Mouse (Mus musculus) telencephalon, adult 2 months (tissue): ENCODE results near the gene Tmem229b.
"Not testable (repeated sequence)": the region's sequence is repeated elsewhere in the genome, so short reads cannot be mapped to it uniquely, and the experiment has no call there.

Experiments
- DNase-seq: peaks from one replicate; pipeline ENCODE4 v3.0.0-alpha.2; 2011; ENCODE audit warnings: low read depth, low spot score

Tmem229b gene

DNA sequence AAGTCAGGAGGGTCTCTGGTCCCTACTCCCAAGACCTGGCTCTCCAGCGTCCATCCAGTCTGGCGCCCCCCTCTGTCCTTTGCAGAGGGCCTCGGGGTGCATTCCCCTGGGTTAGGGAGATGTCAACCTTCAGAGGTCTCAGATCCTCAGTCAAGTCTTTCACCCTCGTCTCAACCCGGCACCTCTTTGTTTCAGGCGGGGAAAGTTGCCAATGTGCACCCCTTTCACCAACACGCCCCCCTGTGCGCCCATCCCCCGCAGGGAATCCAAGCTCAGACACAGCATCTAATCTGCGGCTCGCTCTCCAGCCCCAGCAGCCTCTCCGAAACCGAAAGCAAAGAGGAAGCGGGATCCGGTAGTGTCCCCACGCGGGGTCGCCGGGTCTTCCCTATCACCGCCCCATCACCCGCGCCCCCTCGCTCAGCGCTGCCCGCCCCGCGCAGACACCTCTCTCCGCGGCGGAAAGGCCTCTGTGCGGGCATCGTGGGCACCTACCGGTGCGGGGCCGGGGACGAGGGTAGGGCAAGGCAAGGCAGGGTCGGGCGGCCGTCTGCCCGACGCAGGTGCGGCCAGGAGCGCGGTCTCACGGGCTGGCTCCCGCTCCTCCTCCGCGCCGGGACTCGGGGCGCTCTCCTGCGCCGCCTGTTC, 825 bp downstream of the Tmem229b start:
- no peak for DNase-seq

DNA sequence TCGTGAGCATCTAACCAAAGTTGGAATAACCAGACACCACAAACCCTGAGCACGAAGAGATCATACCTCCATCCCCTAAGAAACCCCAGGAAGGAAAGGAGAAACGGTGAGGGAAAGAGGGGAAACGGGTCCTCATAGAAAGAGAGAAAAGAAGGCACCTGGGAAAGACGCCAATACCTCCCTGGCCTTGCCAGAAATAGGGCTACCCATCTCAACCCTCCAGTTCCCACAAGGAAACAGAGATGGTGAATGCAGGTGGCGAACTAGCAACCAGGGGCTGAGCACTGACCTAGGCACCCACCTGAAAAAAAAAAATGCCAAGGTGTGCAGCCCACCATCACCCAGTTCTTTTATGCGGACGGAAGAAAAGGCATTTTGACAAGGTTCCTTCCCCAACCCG, 1.4 kb downstream of the Tmem229b start:
- no peak for DNase-seq

GRCm38 (mm10) chr12:79005456-79005855, 2.0 kb downstream of the Tmem229b start:
- no peak for DNase-seq

- DNase-seq, result no peak
Measured at GRCm38 (mm10) chr12:79002978-79003377, 4.4 kb downstream of the Tmem229b start.

DNA sequence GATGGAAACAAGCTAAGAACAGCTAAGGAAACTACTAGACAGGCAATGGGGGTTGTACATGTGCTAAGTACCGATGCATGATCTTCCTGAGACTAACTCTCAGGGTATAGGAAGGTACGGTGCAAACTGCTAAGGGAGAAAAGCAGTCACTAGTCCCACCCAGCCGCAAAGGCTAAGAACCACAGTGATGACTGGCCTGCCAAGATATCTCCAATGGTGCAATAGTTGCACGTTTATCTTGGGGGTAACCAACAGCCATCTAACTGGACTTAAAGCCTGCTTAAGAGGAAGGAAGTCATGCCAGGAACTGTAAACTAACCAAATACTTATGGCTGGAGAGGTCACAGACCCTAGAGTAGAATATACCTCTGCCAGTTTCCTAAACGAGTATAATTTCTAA, 5.0 kb downstream of the Tmem229b start:
- DNase-seq, result no peak

- no peak for DNase-seq
Measured at GRCm38 (mm10) chr12:78996711-78997110, 10.7 kb downstream of the Tmem229b start.

DNA sequence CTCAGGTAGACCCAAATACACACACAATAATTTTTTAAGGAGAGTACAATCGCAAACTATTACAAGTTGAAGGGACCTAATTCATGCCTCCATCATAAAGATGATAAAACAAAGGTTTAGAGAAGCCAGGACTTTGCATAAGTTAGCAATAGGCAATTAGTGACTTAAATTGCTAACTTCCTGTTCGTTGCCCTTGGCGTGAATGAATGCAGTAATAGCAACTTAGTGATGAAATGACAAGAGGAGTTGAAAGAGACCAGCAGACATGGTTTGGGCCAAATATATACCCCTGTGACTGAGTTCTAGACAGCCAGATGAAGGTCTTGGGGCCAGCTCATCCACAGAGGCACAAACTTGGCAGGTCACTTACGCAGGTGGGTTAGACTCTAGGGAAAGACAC, 11.2 kb downstream of the Tmem229b start:
- DNase-seq, result no peak

GRCm38 (mm10) chr12:78987581-78988081, 19.8 kb downstream of the Tmem229b start:
- no peak for DNase-seq

DNA sequence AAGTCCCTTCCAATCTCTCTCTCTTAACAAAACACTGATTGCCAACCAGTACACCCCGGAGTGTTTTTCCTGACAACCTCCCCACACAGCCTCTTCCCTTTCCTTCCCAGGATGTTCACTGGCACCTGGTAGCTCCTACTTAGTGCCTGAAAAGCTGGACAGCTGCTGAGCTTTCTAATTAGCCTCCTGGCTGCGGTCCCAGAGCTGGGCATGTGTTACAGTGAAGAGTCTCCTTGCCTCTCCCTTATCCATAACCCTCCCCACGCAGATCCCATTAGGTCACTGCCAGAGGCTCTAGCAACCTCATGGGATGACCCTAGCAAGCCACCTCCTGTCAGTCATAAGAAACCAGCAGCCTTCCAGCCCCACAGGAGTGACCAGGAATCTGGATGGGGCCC, 23.4 kb downstream of the Tmem229b start:
- DNase-seq, result peak; percentile 54

DNA sequence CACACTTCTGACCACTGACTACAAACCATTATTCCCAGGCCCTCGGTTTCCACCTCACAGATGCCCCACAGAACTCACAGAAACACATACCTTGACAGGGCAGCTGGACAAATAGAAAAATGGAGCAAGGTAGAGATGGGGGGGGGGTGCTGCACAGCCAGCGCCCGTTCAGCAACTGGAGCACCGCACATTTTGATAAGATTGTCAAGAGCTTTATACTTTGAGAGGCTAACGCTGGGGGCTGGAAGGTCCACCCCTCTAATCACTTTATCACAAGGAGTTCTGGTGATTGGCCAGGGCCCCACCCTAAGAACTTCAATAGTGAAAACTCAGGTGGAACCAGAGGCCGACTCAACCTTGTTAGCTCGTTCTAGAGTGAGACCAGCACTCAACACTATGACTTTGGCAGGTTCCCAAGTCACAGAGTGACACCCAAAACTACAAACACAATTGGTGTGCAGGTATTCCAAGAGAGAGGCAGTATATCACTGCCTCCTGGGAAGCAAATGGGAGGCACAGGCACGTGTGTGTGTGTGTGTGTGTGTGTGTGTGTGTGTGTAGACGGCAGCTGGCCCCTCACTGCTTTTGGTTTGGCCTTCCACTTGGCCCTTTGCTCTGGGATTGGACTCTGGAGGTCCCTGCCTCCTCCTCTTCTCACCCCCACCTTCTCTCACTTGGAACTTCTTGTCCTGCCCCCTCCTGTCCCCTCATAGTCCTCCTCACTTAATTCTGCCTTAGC, 24.0 kb downstream of the Tmem229b start:
- no peak for DNase-seq

DNA sequence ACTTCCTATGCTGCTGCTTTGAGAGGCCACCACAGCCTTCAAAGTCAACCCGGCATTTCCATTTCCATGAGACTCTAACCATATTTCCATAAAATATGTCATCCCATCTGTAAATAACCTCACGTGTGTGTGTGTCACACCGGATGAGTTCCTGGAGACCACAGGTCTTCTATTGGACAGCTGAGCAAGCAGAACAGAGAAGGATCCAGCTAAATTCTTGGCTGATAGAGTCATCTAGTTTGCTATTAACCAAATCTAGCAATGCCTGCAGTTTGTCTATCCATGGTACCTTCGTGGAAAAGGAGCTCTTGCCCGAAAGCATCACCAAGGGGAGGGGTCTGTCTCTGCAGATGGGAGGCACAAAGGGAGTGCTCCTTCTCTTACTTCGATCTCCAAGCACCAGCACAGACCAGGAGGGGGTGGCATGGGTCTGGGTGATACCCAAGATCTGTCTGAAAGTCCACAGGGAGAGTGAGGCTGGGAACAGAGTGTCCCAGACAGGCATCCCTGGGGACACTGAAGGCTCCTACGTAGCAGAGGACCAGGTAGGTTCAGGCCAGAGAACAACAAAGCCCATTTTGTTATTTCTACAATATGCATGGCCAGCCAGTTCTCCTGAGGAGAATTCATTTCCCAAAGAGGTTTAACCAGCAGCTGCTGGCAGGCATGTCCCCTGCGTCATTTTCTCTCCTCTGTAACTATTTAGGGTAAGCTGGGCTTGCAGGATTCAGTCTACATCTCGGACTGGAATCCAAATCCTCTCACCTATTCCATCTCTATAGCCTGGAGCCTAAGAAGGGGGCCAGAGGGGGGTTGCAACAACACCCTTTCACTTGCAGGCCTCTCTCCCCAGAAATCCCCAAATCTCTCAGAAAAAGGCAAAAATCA, 25.2 kb downstream of the Tmem229b start:
- DNase-seq, result no peak

DNA sequence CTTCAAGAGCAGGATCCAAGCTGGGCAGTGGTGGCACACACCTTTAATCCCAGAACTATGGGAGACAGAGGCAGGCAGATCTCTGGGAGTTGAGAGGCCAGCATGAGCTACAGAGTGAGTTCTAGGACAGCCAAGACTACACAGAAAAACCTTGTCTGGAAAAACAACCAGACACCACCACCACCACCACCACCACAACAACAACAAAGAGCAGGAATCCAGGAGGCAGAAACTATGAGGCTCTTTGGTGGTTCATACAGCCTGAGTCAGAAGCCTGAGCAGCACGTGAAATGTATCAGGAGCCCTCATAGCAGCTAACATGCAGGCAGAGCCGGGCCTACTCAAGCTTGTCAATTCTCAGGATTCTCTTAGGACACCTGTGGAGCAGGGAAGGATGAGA, 26.3 kb downstream of the Tmem229b start:
- no peak for DNase-seq

- DNase-seq, result peak; percentile 41
Measured at GRCm38 (mm10) chr12:78980683-78981091, 26.7 kb downstream of the Tmem229b start.

- DNase-seq, result no peak
Measured at GRCm38 (mm10) chr12:78977552-78977951, 29.9 kb downstream of the Tmem229b start.

GRCm38 (mm10) chr12:78977078-78977477, 30.3 kb downstream of the Tmem229b start:
- DNase-seq, result no peak

GRCm38 (mm10) chr12:78975836-78976235, 31.6 kb downstream of the Tmem229b start:
- no peak for DNase-seq

GRCm38 (mm10) chr12:78974767-78975166, 32.7 kb downstream of the Tmem229b start:
- no peak for DNase-seq

DNA sequence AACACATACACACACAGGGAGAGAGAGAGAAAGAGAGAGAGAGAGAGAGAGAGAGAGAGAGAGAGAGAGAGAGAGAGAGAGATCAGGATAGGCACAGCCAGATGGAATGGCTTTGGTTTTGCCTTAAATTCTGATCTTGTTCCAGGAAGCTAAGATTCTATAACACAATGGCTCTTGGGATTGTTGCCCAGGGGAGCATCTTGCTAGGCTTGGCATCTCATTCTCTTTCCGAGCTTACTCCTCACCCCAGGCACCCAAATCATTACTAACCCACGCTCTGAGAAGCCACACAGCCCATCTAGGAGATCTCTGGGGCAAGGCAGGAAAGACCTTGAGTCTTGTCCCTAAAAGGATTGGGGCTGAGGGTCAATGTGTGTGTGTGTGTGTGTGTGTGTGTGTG, 33.6 kb downstream of the Tmem229b start:
- DNase-seq, result no peak

DNA sequence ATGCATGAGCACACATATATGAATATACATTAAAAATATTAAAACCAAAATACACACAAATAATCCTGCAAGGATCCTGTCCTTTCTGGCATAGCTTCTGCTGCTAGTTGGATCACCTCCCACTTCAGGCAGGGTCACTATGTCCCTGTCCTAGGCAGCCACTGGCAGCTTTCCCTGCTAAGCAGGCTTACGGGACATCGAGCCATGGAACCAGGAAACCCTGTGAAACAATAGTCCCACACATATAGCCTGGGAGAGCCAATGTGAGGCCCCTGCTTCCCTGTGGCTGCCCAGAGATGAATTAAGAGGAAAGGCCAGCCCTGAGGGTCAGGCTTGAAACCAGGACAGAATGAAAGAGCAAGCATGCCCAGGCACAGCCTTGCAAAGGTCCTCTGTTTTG, 35.8 kb downstream of the Tmem229b start:
- DNase-seq, result no peak

- DNase-seq, result no peak
Measured at GRCm38 (mm10) chr12:78970725-78971124, 36.7 kb downstream of the Tmem229b start.

- not testable (repeated sequence) for DNase-seq
Measured at GRCm38 (mm10) chr12:78964496-78964895, 42.9 kb downstream of the Tmem229b start.

DNA sequence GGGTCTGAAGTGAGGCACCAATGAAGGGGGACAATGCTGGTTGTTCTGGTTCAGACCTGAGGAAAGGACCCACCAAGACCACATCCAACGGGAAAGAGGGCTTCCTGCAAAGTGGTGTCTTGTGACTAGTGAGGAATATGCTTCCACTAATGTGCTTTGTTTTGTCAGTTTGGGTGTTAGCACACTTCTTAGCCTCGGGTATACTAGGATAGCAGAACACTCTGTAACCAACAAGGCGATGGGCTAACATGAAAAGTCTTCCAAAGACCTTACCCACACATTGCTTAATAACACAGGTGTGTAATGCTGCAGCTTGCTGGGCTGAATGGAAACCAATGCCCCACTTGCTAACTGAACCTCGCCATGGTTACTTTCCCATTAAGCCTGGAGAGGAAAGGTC, 51.0 kb downstream of the Tmem229b start:
- no peak for DNase-seq
